In genomic region chr9:32646539-32647258, GRCm38 (mm10) we compare ENCODE assay signal across 7 mouse cellular contexts. TPM values are rescaled to one million over a fixed set of nuclear protein-coding genes. Genes with fewer than 3 reads are reported as not detected.
A peak's percentile ranks its signal among the peaks of the same experiment; 100 is the strongest.
DNase-seq lines count a peak whose midpoint lies in the region; ATAC-seq and TF ChIP-seq lines count a peak whose summit lies in the region.

No protein-coding gene starts in this region.

- TF ChIP-seq CTCF in hindbrain, postnatal 0 days (IDR thresholded peaks at IDR 0.05; ENCODE audit: low read depth), result no peak

- DNase-seq in hindbrain, postnatal 0 days (ENCODE audit: low spot score), result peak; percentile 46
- DNase-seq in lung, adult 18-20 months, result peak; percentile 49 to 67
- no peak for DNase-seq in right cerebral cortex, postnatal 36 days (ENCODE audit: low spot score in 2 of 2)
- no peak for DNase-seq in layer of hippocampus, adult 9-11 months

- H3K4me2 ChIP-seq in embryonic facial prominence, embryonic 15.5 days (replicated peaks), result peak overlapping the region; percentile 40
- H3K4me2 ChIP-seq in hindbrain, postnatal 0 days (ENCODE audit: low read depth, low read length), result no peak overlapping the region
- H3K4me2 ChIP-seq in midbrain, embryonic 15.5 days, result no peak overlapping the region

- H3K4me3 ChIP-seq in brown adipose tissue, adult 24 weeks (ENCODE audit: insufficient read depth, low read depth, low read length), result peak overlapping the region; percentile 47
- peak overlapping the region; percentile 6; the same call in 1 of the 2 replicates for H3K4me3 ChIP-seq in embryonic facial prominence, embryonic 15.5 days (replicated peaks)
- no peak overlapping the region for H3K4me3 ChIP-seq in hindbrain, postnatal 0 days (ENCODE audit: low read length)
- no peak overlapping the region for H3K4me3 ChIP-seq in midbrain, embryonic 15.5 days

- 26% methylated on average over 11 of the region's 11 CpGs for WGBS in embryonic facial prominence, embryonic 15.5 days
- WGBS in hindbrain, postnatal 0 days, result 43% methylated on average over 11 of the region's 11 CpGs
- 52% methylated on average over 11 of the region's 11 CpGs for WGBS in midbrain, embryonic 15.5 days

- H3K4me1 ChIP-seq in brown adipose tissue, adult 24 weeks (ENCODE audit: control insufficient read depth, insufficient read depth, insufficient read length, low read length), result peaks cover 30% of the 10 kb centered on the region
- peaks cover 28% of the 10 kb centered on the region for H3K4me1 ChIP-seq in embryonic facial prominence, embryonic 15.5 days
- H3K4me1 ChIP-seq in hindbrain, postnatal 0 days (ENCODE audit: insufficient read depth, low read length), result no peaks in the 10 kb centered on the region
- H3K4me1 ChIP-seq in midbrain, embryonic 15.5 days, result peaks cover 3% of the 10 kb centered on the region; the same call in 1 of the 2 replicates

- no peaks in the 10 kb centered on the region for H3K9me3 ChIP-seq in embryonic facial prominence, embryonic 15.5 days (replicated peaks)
- no peaks in the 10 kb centered on the region for H3K9me3 ChIP-seq in hindbrain, postnatal 0 days (ENCODE audit: low read length)
- H3K9me3 ChIP-seq in midbrain, embryonic 15.5 days, result no peaks in the 10 kb centered on the region

- no peak overlapping the region for H3K9ac ChIP-seq in embryonic facial prominence, embryonic 15.5 days
- no peak overlapping the region for H3K9ac ChIP-seq in hindbrain, postnatal 0 days (replicated peaks; ENCODE audit: low read length)
- H3K9ac ChIP-seq in midbrain, embryonic 15.5 days, result no peak overlapping the region

- no peaks in the 10 kb centered on the region for H3K36me3 ChIP-seq in embryonic facial prominence, embryonic 15.5 days
- H3K36me3 ChIP-seq in hindbrain, postnatal 0 days (ENCODE audit: insufficient read depth, low read length), result no peaks in the 10 kb centered on the region
- no peaks in the 10 kb centered on the region for H3K36me3 ChIP-seq in midbrain, embryonic 15.5 days (replicated peaks)

- peak overlapping the region; percentile 94 for H3K27ac ChIP-seq in brown adipose tissue, adult 24 weeks (replicated peaks; ENCODE audit: low read depth, low read length)
- H3K27ac ChIP-seq in embryonic facial prominence, embryonic 15.5 days (replicated peaks), result peak overlapping the region; percentile 78
- H3K27ac ChIP-seq in hindbrain, postnatal 0 days, result no peak overlapping the region
- H3K27ac ChIP-seq in midbrain, embryonic 15.5 days, result no peak overlapping the region

- H3K27me3 ChIP-seq in embryonic facial prominence, embryonic 15.5 days, result no peaks in the 10 kb centered on the region
- H3K27me3 ChIP-seq in hindbrain, postnatal 0 days (ENCODE audit: insufficient read depth, low read length), result peaks cover 11% of the 10 kb centered on the region; the same call in 1 of the 2 replicates
- 0 out of 2 replicates have a peak, but pooled peaks cover 10% of the 10 kb centered on the region for H3K27me3 ChIP-seq in midbrain, embryonic 15.5 days (replicated peaks)

- peak; percentile 70 for ATAC-seq in embryonic facial prominence, embryonic 15.5 days (ENCODE audit: insufficient number of reproducible peaks, low FRiP score, low TSS enrichment, low read depth)
- ATAC-seq in hindbrain, postnatal 0 days, result no peak
- ATAC-seq in midbrain, embryonic 15.5 days (replicated peaks), result no peak

RNA-seq across cellular contexts. Expression of gene Ets1, which starts 10.7 kb away (rescaled TPM):
- polyA plus RNA-seq in brown adipose tissue, adult 24 weeks (2012; ENCODE audit: insufficient read depth, insufficient read length, missing spikeins), result 13.4 and 18.7 TPM in 2 replicates
- polyA plus RNA-seq in embryonic facial prominence, embryonic 15.5 days (2015; fragmentation: Nextera tagmentation; extraction: Ambion mirVana), result 39.4 and 41.7 TPM in 2 replicates
- total RNA-seq in hindbrain, postnatal 0 days (2014; rRNA removed), result 14.0 and 17.6 TPM in 2 replicates
- 9.9 and 11.7 TPM in 2 replicates for polyA plus RNA-seq in hindbrain, postnatal 0 days (2015; fragmentation: Nextera tagmentation; extraction: Ambion mirVana)
- polyA plus RNA-seq in midbrain, embryonic 15.5 days (2015; fragmentation: Nextera tagmentation; extraction: Ambion mirVana), result 18.6 and 20.8 TPM in 2 replicates

Comparison
In these comparisons a context has a peak if more than half of its experiments do, and no peak if none do; other contexts are left out.
1. H3K27ac ChIP-seq: peak in brown adipose tissue, adult 24 weeks (single experiment) and embryonic facial prominence, embryonic 15.5 days (single experiment); none in hindbrain, postnatal 0 days (single experiment) and midbrain, embryonic 15.5 days (single experiment).
2. H3K4me3 ChIP-seq: peak in brown adipose tissue, adult 24 weeks (single experiment) and embryonic facial prominence, embryonic 15.5 days (single experiment); none in hindbrain, postnatal 0 days (single experiment) and midbrain, embryonic 15.5 days (single experiment).
3. DNase-seq: peak in hindbrain, postnatal 0 days (single experiment) and lung, adult 18-20 months (2 of 2); none in right cerebral cortex, postnatal 36 days (0 of 2) and layer of hippocampus, adult 9-11 months (single experiment).